Mouse (Mus musculus) adrenal gland, postnatal 10 days (tissue): ENCODE measurements around the gene Ror1. TPM values are rescaled to one million over a fixed set of nuclear protein-coding genes. Genes with fewer than 3 reads are reported as not detected.

Experiments used
- DNase-seq: peaks from one replicate; pipeline ENCODE4 v3.0.0; 2021; ENCODE audit warnings: mixed read lengths
- total RNA-seq, 2 experiments: library from RNA; stranded (reverse); gene quantifications; 2 replicates each; pipeline ENCODE4 v1.2.3; 2021

Gene Ror1
- total RNA-seq, 2 experiments from 2014 or later = 5.5 to 6.2 TPM

GRCm38 (mm10) chr4:100315066-100315465 is 219.5 kb downstream of the Ror1 start:
- DNase-seq = no peak

- peak; percentile 60 for DNase-seq
Observed at GRCm38 (mm10) chr4:100321758-100322157, 226.2 kb downstream of the Ror1 start.

GRCm38 (mm10) chr4:100324719-100325515 is 229.3 kb downstream of the Ror1 start:
- DNase-seq = no peak

GRCm38 (mm10) chr4:100328361-100328970 is 232.9 kb downstream of the Ror1 start:
- no peak for DNase-seq

GRCm38 (mm10) chr4:100335168-100335567 is 239.6 kb downstream of the Ror1 start:
- DNase-seq = no peak

GRCm38 (mm10) chr4:100347791-100348190 is 252.2 kb downstream of the Ror1 start:
- no peak for DNase-seq

GRCm38 (mm10) chr4:100350106-100350795 is 254.7 kb downstream of the Ror1 start:
- DNase-seq = no peak

GRCm38 (mm10) chr4:100351797-100352290 is 256.3 kb downstream of the Ror1 start:
- DNase-seq = peak; percentile 26

- DNase-seq = peak; percentile 55
Observed at GRCm38 (mm10) chr4:100355566-100355965, 260.0 kb downstream of the Ror1 start.

GRCm38 (mm10) chr4:100357881-100358589 is 262.4 kb downstream of the Ror1 start:
- DNase-seq = no peak

- DNase-seq = no peak
Observed at GRCm38 (mm10) chr4:100363666-100364065, 268.1 kb downstream of the Ror1 start.

GRCm38 (mm10) chr4:100368691-100369090 is 273.1 kb downstream of the Ror1 start:
- peak; percentile 21 for DNase-seq

GRCm38 (mm10) chr4:100369541-100370174 is 274.1 kb downstream of the Ror1 start:
- no peak for DNase-seq

- no peak for DNase-seq
Observed at GRCm38 (mm10) chr4:100372806-100373205, 277.2 kb downstream of the Ror1 start.

- no peak for DNase-seq
Observed at GRCm38 (mm10) chr4:100373780-100374179, 278.2 kb downstream of the Ror1 start.

GRCm38 (mm10) chr4:100375286-100375685 is 279.7 kb downstream of the Ror1 start:
- DNase-seq = no peak

GRCm38 (mm10) chr4:100376163-100376562 is 280.6 kb downstream of the Ror1 start:
- no peak for DNase-seq

GRCm38 (mm10) chr4:100377231-100377630 is 281.6 kb downstream of the Ror1 start:
- DNase-seq = no peak

GRCm38 (mm10) chr4:100377996-100378395 is 282.4 kb downstream of the Ror1 start:
- no peak for DNase-seq

GRCm38 (mm10) chr4:100381760-100382159 is 286.2 kb downstream of the Ror1 start:
- no peak for DNase-seq

GRCm38 (mm10) chr4:100386272-100386988 is 290.8 kb downstream of the Ror1 start:
- no peak for DNase-seq
